Mouse (Mus musculus): ENCODE data around the gene Hspb1.

GRCm38 (mm10) chr5:135911633-135912220 is 24.0 kb downstream of the Hspb1 start:
- no peak for TF ChIP-seq POLR2A (IDR thresholded peaks at IDR 0.05; ENCODE audit: insufficient read depth, low read depth, low read length)
- TF ChIP-seq CTCF (IDR thresholded peaks at IDR 0.05), result no peak
- no peak for TF ChIP-seq EP300 (IDR thresholded peaks at IDR 0.05; ENCODE audit: insufficient read depth, low read depth, low read length)
